Mouse (Mus musculus): ENCODE data around the gene Camk1d. TPM values are rescaled to one million over a fixed set of nuclear protein-coding genes. Genes with fewer than 3 reads are reported as not detected.
"Not testable (repeated sequence)": the region's sequence is repeated elsewhere in the genome, so short reads cannot be mapped to it uniquely, and the experiment has no call there.

The Camk1d gene
- polyA plus RNA-seq, 1 experiment from 2014 or later = 10.4 TPM

- no peak overlapping the region for H3K9ac ChIP-seq
- H3K4me3 ChIP-seq (replicated peaks) = no peak overlapping the region
- no peaks in the 10 kb centered on the region for H3K36me3 ChIP-seq
- H3K4me2 ChIP-seq (replicated peaks) = no peak overlapping the region
- 92% methylated on average over 4 of the region's 4 CpGs for WGBS
- no peaks in the 10 kb centered on the region for H3K4me1 ChIP-seq
- no peaks in the 10 kb centered on the region for H3K9me3 ChIP-seq (replicated peaks)
- H3K27ac ChIP-seq (replicated peaks) = no peak overlapping the region
- no peaks in the 10 kb centered on the region for H3K27me3 ChIP-seq
- no peak for ATAC-seq (ENCODE audit: insufficient number of reproducible peaks, low FRiP score, low TSS enrichment, low read depth)
These were observed 321.8 kb downstream of the Camk1d start for GRCm38 (mm10) chr2:5392470-5392869.

DNA sequence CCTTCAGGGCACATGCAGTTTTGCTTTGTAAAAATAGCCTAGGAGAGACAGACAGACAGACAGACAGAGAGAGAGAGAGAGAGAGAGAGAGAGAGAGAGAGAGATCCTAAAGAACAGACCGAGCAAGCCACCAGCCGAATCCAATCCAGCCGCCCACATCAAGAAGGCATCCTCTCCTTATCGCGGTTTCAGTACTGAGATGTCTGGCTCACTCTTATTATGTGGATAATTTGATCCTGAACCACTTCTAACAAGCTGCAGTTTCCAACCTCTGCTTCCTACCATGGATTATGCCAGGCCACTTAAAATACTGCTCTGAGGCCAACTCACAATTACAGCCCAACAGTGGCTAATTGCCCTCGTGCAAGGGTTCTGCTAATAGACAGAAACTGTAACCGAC lies 325.9 kb downstream of the Camk1d start:
- Histone ChIP-seq H3K4me3 (replicated peaks) (no peak overlapping the region), H3K4me1 (no peaks in the 10 kb centered on the region), H3K4me2 (replicated peaks) (no peak overlapping the region), H3K27me3 (no peaks in the 10 kb centered on the region), H3K27ac (replicated peaks) (no peak overlapping the region), H3K9ac (no peak overlapping the region), H3K36me3 (no peaks in the 10 kb centered on the region), H3K9me3 (replicated peaks) (no peaks in the 10 kb centered on the region)
- WGBS = 50% methylated on average over 7 of the region's 7 CpGs
- ATAC-seq (ENCODE audit: insufficient number of reproducible peaks, low FRiP score, low TSS enrichment, low read depth) = no peak

DNA sequence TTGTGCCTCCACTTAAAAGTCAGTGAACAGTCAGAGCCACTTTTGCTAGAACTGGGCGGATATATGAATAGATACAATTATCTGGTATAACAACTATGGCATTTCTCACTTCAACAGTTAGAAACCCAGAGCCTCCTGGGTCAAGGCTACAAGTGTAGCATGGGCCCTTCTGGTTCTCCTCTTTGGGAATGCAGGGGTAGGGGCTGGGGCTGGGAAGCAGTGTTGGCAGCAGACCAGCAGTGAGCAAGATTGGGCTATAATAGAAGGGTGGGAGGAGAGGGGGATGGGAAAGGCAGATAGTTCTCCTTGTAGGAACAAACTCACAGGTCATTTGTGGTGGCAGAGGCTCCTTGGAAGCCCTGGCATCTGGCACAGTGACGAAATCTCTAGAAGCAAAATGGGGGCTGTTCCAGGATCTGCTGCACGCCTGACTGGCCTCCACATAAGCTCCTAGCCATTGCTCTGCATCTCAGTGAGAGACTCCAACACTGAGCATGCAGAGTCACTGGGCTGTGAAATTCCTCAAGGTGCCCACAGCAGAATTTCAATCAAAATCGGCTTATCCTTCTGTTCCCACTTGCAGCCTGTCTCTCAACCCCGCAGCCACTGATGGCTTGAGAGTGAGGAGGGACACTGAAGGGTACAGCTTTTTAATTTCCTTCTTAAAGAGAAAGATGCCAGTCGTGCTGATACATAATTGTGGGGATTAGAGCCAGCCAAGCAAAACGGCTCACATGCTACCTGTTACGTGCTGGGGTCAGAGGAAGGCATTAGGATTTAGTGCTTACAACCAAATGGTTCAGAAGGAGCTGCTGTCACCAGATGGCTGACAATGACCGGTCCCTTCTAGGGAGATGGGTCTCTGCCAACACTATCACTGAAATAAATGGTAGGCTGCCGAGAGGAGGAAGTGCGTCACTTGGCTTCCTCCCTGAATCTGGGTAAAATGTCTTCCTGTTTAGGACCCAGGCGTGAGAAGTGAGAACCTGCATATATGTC lies 332.3 kb downstream of the Camk1d start:
- Histone ChIP-seq H3K9me3 (replicated peaks) (no peaks in the 10 kb centered on the region), H3K9ac (no peak overlapping the region), H3K27me3 (no peaks in the 10 kb centered on the region), H3K27ac (replicated peaks) (no peak overlapping the region), H3K4me3 (replicated peaks) (no peak overlapping the region), H3K4me2 (replicated peaks) (no peak overlapping the region), H3K36me3 (no peaks in the 10 kb centered on the region), H3K4me1 (peaks cover 7% of the 10 kb centered on the region; the same call in 1 of the 2 replicates)
- WGBS = 47% methylated on average over 12 of the region's 12 CpGs
- no peak for ATAC-seq (ENCODE audit: insufficient number of reproducible peaks, low FRiP score, low TSS enrichment, low read depth)

DNA sequence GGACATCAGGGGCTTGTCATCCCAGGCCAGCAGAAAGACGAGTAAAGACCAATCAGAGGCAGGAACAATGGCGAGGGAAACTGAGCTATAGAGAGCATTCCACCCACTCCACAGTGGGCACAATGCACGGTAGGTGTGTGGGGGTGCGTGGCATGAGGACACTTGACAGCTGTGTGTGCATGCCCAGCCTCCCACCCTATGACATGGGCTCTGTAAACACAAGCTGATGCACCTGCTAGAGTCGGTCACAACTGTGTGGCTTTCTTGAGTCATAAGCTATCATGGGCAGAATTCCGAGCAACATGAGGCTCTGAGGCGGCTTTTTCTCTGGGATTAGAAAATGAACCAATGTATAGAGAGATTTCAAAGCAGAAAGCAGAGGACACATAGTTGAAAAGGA lies 333.3 kb downstream of the Camk1d start:
- Histone ChIP-seq H3K27ac (replicated peaks) (no peak overlapping the region), H3K27me3 (no peaks in the 10 kb centered on the region), H3K4me3 (replicated peaks) (no peak overlapping the region), H3K4me1 (peaks cover 7% of the 10 kb centered on the region; the same call in 1 of the 2 replicates), H3K4me2 (replicated peaks) (no peak overlapping the region), H3K9ac (no peak overlapping the region), H3K9me3 (replicated peaks) (no peaks in the 10 kb centered on the region), H3K36me3 (no peaks in the 10 kb centered on the region)
- no peak for ATAC-seq (ENCODE audit: insufficient number of reproducible peaks, low FRiP score, low TSS enrichment, low read depth)
- WGBS = 79% methylated on average over 7 of the region's 7 CpGs

- not testable (repeated sequence) for H3K9ac ChIP-seq; H3K27ac ChIP-seq (replicated peaks); ATAC-seq (ENCODE audit: insufficient number of reproducible peaks, low FRiP score, low TSS enrichment, low read depth); H3K4me3 ChIP-seq (replicated peaks); H3K4me2 ChIP-seq (replicated peaks); H3K9me3 ChIP-seq (replicated peaks); H3K4me1 ChIP-seq; H3K36me3 ChIP-seq; H3K27me3 ChIP-seq
- WGBS = 56% methylated on average over 18 of the region's 18 CpGs
These were observed 335.4 kb downstream of the Camk1d start for GRCm38 (mm10) chr2:5378922-5379321.

DNA sequence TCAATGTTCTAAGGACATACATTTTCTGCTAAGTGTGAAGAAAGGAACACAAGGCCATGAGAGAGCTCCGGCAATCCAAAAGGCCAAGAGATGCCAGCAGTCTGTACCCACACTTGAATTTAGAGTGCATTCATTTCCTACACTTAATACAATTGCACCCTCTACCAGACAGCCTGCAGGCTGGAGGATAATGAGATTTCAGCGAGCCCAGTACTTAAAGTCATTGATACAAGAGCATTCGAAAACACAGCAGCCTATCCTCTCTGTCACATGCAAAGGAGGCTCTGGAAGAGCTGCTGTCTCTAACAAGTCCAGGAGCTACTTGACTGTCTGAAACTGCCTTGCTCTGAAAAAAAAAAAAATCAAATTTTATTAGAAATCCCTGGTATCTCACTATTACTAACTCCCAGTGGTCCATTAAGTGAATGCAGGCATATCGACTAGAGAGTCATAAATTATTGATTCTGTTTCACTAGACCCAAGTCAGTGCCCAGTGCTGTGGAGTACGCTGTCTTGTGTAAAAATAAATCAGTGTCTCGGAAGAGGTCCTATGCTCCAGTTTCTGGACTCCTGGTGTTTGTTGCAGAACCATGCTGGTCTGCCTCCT lies 336.1 kb downstream of the Camk1d start:
- Histone ChIP-seq H3K4me3 (replicated peaks) (no peak overlapping the region), H3K9ac (no peak overlapping the region), H3K4me1 (peaks cover 7% of the 10 kb centered on the region; the same call in 1 of the 2 replicates), H3K27ac (replicated peaks) (no peak overlapping the region), H3K9me3 (replicated peaks) (no peaks in the 10 kb centered on the region), H3K4me2 (replicated peaks) (no peak overlapping the region), H3K36me3 (no peaks in the 10 kb centered on the region), H3K27me3 (no peaks in the 10 kb centered on the region)
- no peak for ATAC-seq (ENCODE audit: insufficient number of reproducible peaks, low FRiP score, low TSS enrichment, low read depth)
- WGBS = 76% methylated on average over 6 of the region's 6 CpGs

DNA sequence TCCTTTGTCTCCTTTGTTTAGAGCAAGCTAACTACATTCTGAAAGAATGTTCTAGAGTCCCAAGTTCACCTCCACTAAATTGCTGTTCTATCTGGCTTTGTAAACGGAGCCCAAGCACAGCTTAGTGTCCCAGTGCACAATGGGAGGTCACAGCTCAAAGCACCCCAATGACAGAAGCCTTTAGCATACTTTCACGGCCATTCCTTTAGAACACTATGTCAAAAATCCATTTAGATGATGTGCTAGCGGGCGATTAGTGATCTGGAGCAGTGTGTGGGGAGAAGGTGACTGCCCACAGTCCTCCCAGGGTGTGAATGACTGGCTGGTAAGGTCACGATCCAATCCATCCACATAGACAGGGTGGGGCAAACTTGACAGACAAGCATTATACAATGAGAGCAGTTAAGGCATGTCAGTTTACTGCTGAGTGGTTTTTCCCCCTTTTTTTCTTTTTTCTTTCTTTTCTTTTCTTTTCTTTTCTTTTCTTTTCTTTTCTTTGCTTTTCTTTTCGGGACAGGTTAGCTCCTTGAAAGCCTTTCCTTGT lies 341.4 kb downstream of the Camk1d start:
- WGBS = 64% methylated on average over 6 of the region's 6 CpGs
- no peak for ATAC-seq (ENCODE audit: insufficient number of reproducible peaks, low FRiP score, low TSS enrichment, low read depth)

DNA sequence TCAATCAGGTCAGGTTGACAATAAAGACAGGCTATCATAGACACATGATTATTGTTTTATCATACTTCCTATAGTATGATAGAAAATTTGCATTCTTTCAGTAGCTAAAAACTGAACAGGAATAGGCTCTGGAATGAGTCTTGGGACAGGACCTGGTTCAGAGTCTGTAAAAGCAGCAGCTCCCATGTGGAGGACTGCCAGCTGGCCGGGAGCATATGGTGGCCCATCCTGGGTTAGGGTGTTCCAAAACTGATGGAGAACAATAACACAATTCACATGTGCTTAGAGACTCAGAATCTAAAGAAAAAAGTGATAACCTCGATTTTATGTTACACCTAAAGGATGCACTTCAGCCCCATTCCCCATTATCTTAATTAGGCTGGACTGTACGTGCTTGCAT lies 343.0 kb downstream of the Camk1d start:
- Histone ChIP-seq H3K9me3 (replicated peaks) (no peaks in the 10 kb centered on the region), H3K4me1 (no peaks in the 10 kb centered on the region), H3K4me2 (replicated peaks) (no peak overlapping the region), H3K4me3 (replicated peaks) (no peak overlapping the region), H3K36me3 (no peaks in the 10 kb centered on the region), H3K27me3 (no peaks in the 10 kb centered on the region), H3K9ac (no peak overlapping the region), H3K27ac (replicated peaks) (no peak overlapping the region)
- no peak for ATAC-seq (ENCODE audit: insufficient number of reproducible peaks, low FRiP score, low TSS enrichment, low read depth)
- WGBS = 72% methylated on average over 3 of the region's 3 CpGs

More for the DNA sequence above, 341.4 kb downstream of the Camk1d start:
- Histone ChIP-seq H3K4me3 (replicated peaks) (no peak overlapping the region), H3K27ac (replicated peaks) (no peak overlapping the region), H3K4me2 (replicated peaks) (no peak overlapping the region), H3K36me3 (no peaks in the 10 kb centered on the region), H3K9ac (no peak overlapping the region), H3K4me1 (no peaks in the 10 kb centered on the region), H3K27me3 (no peaks in the 10 kb centered on the region), H3K9me3 (replicated peaks) (no peaks in the 10 kb centered on the region)

DNA sequence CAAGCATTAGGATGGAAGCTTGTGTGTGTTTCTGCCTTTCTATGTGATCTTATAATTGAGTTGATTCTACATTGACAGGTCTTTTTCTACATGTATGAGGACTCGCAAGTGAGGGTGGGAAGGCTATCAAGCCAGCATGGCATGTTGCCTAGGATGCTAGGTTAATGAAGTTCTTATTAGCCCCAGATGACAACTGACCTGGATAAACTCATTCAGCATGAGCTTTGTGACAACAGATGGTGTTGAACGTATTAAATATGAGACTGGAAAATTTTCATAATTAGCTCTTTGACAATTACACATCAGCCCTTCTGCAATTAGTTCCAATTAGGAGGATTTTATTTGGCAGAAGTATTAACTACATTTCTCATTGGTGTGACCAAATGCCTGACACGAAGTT lies 343.7 kb downstream of the Camk1d start:
- WGBS = 74% methylated on average over 3 of the region's 3 CpGs
- no peak overlapping the region for H3K4me3 ChIP-seq (replicated peaks)
- H3K9me3 ChIP-seq (replicated peaks) = no peaks in the 10 kb centered on the region
- no peak overlapping the region for H3K9ac ChIP-seq
- no peak overlapping the region for H3K4me2 ChIP-seq (replicated peaks)
- ATAC-seq (ENCODE audit: insufficient number of reproducible peaks, low FRiP score, low TSS enrichment, low read depth) = no peak
- H3K36me3 ChIP-seq = no peaks in the 10 kb centered on the region
- H3K27ac ChIP-seq (replicated peaks) = no peak overlapping the region
- no peaks in the 10 kb centered on the region for H3K27me3 ChIP-seq
- no peaks in the 10 kb centered on the region for H3K4me1 ChIP-seq

DNA sequence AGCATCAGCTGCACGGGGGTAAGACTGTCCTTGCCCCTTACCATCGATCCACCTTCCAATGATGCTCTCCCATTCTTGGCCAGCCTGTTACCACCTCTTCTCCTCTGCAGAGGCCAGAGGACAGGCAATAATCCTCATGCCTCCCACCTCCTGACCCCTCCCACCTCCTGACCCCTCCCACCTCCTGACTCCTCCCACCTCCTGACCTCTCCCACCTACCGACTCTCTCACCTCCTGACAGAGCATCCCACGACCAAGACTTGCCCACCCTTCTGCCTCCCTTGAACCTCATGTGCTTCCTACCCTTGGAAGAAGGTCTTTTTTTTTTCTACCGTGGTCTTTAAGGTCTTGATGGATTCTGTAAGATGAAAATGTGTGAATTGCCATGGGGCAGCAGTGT lies 350.5 kb downstream of the Camk1d start:
- 72% methylated on average over 5 of the region's 5 CpGs for WGBS

GRCm38 (mm10) chr2:5358049-5358448 lies 356.3 kb downstream of the Camk1d start:
- Histone ChIP-seq H3K4me2 (replicated peaks) (no peak overlapping the region), H3K27me3 (no peaks in the 10 kb centered on the region), H3K4me3 (replicated peaks) (no peak overlapping the region), H3K27ac (replicated peaks) (no peak overlapping the region), H3K4me1 (no peaks in the 10 kb centered on the region), H3K9me3 (replicated peaks) (no peaks in the 10 kb centered on the region), H3K9ac (no peak overlapping the region), H3K36me3 (no peaks in the 10 kb centered on the region)
- WGBS = 73% methylated on average over 5 of the region's 5 CpGs
- ATAC-seq (ENCODE audit: insufficient number of reproducible peaks, low FRiP score, low TSS enrichment, low read depth) = no peak

More for the DNA sequence above, 350.5 kb downstream of the Camk1d start:
- no peaks in the 10 kb centered on the region for H3K36me3 ChIP-seq
- no peaks in the 10 kb centered on the region for H3K4me1 ChIP-seq
- H3K4me3 ChIP-seq (replicated peaks) = no peak overlapping the region
- no peak overlapping the region for H3K4me2 ChIP-seq (replicated peaks)
- ATAC-seq (ENCODE audit: insufficient number of reproducible peaks, low FRiP score, low TSS enrichment, low read depth) = no peak
- H3K9ac ChIP-seq = no peak overlapping the region
- no peak overlapping the region for H3K27ac ChIP-seq (replicated peaks)
- H3K27me3 ChIP-seq = no peaks in the 10 kb centered on the region
- H3K9me3 ChIP-seq (replicated peaks) = no peaks in the 10 kb centered on the region
